Mouse (Mus musculus) ES-Bruce4 (cell line): Measurements from ENCODE around the gene Capzb. TPM values are rescaled to one million over a fixed set of nuclear protein-coding genes. Genes with fewer than 3 reads are reported as not detected.

Experiments
- H3K27ac ChIP-seq: 2 replicates; pipeline ENCODE4 v1.5.1; 2012; ENCODE audit warnings: low read length, inconsistent platforms; ENCODE audit not compliant: insufficient read depth
- H3K27me3 ChIP-seq: 2 replicates; pipeline ENCODE4 v1.6.1; 2012; ENCODE audit warnings: mild to moderate bottlenecking, low read length, inconsistent platforms; ENCODE audit not compliant: control insufficient read depth, poor library complexity, insufficient read depth, severe bottlenecking
- H3K36me3 ChIP-seq: 2 replicates; pipeline ENCODE4 v1.6.1; 2012; ENCODE audit warnings: inconsistent platforms, mild to moderate bottlenecking, low read length, moderate library complexity; ENCODE audit not compliant: control insufficient read depth, poor library complexity, insufficient read depth, severe bottlenecking
- H3K4me1 ChIP-seq: one replicate; pipeline ENCODE4 v1.8.1; 2011; ENCODE audit warnings: low read length; ENCODE audit not compliant: control insufficient read depth, insufficient read depth
- H3K4me3 ChIP-seq: 2 replicates; pipeline ENCODE4 v1.5.1; 2011; ENCODE audit warnings: low read depth, mild to moderate bottlenecking, low read length
- H3K9ac ChIP-seq: 2 replicates; pipeline ENCODE4 v1.6.1; 2012; ENCODE audit warnings: low read depth, mild to moderate bottlenecking, inconsistent platforms; ENCODE audit not compliant: poor library complexity, severe bottlenecking
- H3K9me3 ChIP-seq: replicated peaks from 2 replicates; pipeline ENCODE4 v1.6.1; 2012; ENCODE audit warnings: mild to moderate bottlenecking, low read length, inconsistent platforms; ENCODE audit not compliant: control insufficient read depth, poor library complexity, insufficient read depth, severe bottlenecking
- CTCF ChIP-seq: IDR thresholded peaks from one replicate; pipeline ENCODE4 v1.8.1; 2011; ENCODE audit warnings: low read depth, low read length
- EP300 ChIP-seq: IDR thresholded peaks from 2 replicates; pipeline ENCODE4 v1.6.1; 2011; ENCODE audit warnings: low read depth, low read length; ENCODE audit not compliant: insufficient read depth
- POLR2A ChIP-seq: IDR thresholded peaks from one replicate; pipeline ENCODE4 v1.8.1; 2011; ENCODE audit warnings: low read length; ENCODE audit not compliant: insufficient read depth
- polyA plus RNA-seq: library from polyadenylated mRNA; stranded (reverse); fragments of >200 nt; gene quantifications from 2 replicates; pipeline ENCODE4 v1.2.4, GENCODE M21; 2011; ENCODE audit warnings: low read depth; ENCODE audit not compliant: missing spikeins, insufficient read depth, insufficient read length

Gene Capzb
- polyA plus RNA-seq, 1 experiment, result 299 TPM

GRCm38 (mm10) chr4:139154576-139155307 is 38.0 kb upstream of the Capzb start:
- Histone ChIP-seq H3K4me1 (no peaks in the 10 kb centered on the region), H3K9ac (no peak overlapping the region), H3K27ac (no peak overlapping the region), H3K4me3 (no peak overlapping the region), H3K9me3 (no peaks in the 10 kb centered on the region; the same call in 1 of the 2 replicates), H3K36me3 (no peaks in the 10 kb centered on the region), H3K27me3 (no peaks in the 10 kb centered on the region)
- no peak for TF ChIP-seq CTCF
- no peak for TF ChIP-seq EP300
- TF ChIP-seq POLR2A, result no peak

DNA sequence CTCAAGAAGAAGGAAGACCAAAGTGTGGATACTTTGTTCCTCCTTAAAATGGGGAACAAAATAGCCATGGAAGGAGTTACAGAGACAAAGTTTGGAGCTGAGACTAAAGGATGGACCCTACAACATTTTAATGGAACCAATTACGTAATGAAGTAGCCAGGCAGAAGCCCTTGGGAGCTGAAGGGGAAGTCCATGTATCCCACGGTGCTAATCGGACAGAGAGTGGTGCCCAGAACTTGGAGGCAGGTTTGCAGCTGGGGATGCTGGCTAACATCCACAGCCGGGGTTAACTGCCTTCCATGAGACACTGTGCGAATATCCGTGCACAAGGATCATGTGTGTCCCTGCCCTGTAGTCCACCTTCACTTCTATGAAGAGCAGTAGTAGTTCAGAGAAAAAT is 36.2 kb upstream of the Capzb start:
- Histone ChIP-seq H3K9ac (no peak overlapping the region), H3K27ac (no peak overlapping the region), H3K4me3 (no peak overlapping the region), H3K36me3 (no peaks in the 10 kb centered on the region), H3K27me3 (no peaks in the 10 kb centered on the region), H3K9me3 (no peaks in the 10 kb centered on the region), H3K4me1 (no peaks in the 10 kb centered on the region)
- no peak for TF ChIP-seq POLR2A
- TF ChIP-seq EP300, result no peak
- no peak for TF ChIP-seq CTCF

DNA sequence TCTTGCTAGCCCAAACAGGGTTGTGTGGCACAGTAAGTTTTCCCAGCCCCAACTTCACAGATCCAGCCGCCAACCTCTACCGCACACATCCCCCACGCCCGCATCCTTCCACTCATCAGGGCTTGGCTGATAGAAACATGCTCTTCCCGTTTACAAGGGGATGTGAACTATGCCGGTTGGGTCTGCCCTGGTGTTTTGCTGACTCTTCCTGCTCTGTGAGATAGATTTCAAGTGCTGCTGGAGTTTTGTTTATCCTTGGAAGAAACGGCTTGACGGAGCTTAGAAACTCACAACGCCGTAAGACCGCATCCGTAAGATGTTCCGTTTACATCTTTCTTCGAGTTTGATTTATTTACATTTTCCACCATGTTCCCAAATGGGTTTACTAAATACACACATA is 34.3 kb upstream of the Capzb start:
- H3K9ac ChIP-seq, result no peak overlapping the region
- no peaks in the 10 kb centered on the region for H3K4me1 ChIP-seq
- no peaks in the 10 kb centered on the region for H3K27me3 ChIP-seq
- TF ChIP-seq CTCF (no peak), POLR2A (no peak), EP300 (no peak)
- H3K36me3 ChIP-seq, result no peaks in the 10 kb centered on the region
- no peaks in the 10 kb centered on the region for H3K9me3 ChIP-seq
- no peak overlapping the region for H3K27ac ChIP-seq
- no peak overlapping the region for H3K4me3 ChIP-seq

DNA sequence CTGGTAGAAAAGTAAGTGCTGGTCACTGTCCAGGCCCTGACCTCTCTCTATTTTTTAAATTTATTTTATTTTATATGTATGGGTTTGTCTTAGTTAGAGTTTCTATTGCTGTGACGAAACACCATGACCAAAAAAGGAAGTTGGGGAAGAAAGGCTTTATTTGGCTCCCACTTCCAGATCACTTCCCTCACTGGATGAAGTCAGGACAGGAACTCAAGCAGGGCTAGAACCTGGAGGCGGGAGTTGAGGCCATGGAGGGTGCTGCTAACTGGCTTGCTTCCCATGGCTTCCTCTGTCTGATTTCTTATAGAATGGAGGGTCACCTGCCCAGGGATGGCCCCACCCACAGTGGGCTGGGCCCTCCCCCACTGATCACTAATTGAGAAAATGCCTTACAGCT is 31.6 kb upstream of the Capzb start:
- no peaks in the 10 kb centered on the region for H3K36me3 ChIP-seq

GRCm38 (mm10) chr4:139164082-139164481 is 28.6 kb upstream of the Capzb start:
- no peaks in the 10 kb centered on the region for H3K4me1 ChIP-seq
- no peaks in the 10 kb centered on the region for H3K9me3 ChIP-seq
- no peaks in the 10 kb centered on the region for H3K36me3 ChIP-seq
- H3K27me3 ChIP-seq, result no peaks in the 10 kb centered on the region
- H3K9ac ChIP-seq, result no peak overlapping the region
- H3K4me3 ChIP-seq, result no peak overlapping the region
- H3K27ac ChIP-seq, result no peak overlapping the region
- TF ChIP-seq POLR2A (no peak), CTCF (no peak), EP300 (no peak)

More for the DNA sequence above, 31.6 kb upstream of the Capzb start:
- Histone ChIP-seq H3K27me3 (no peaks in the 10 kb centered on the region), H3K9me3 (no peaks in the 10 kb centered on the region), H3K4me3 (no peak overlapping the region), H3K27ac (no peak overlapping the region), H3K4me1 (no peaks in the 10 kb centered on the region), H3K9ac (no peak overlapping the region)
- TF ChIP-seq POLR2A (no peak), EP300 (no peak), CTCF (no peak)

DNA sequence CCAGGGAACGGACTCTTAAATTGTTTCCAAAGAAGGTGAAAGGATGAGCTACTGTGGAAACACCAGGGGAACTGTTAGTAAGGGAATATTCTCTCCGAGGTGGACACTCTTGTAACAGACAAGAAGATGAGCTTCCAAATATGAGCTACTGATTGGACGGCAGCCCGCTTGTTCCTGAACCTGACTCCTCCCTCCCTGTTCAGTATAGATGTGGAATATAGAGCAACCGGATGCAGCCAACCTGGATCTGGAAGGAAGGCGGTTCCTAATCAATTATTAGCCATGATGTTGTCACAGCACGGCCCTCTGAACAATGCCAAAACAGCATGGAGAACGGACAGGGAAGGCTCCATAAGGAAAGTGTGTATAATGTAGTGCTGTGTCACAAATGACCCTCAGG is 27.4 kb upstream of the Capzb start:
- Histone ChIP-seq H3K4me3 (no peak overlapping the region), H3K4me1 (no peaks in the 10 kb centered on the region), H3K36me3 (no peaks in the 10 kb centered on the region), H3K9me3 (no peaks in the 10 kb centered on the region), H3K9ac (no peak overlapping the region), H3K27me3 (no peaks in the 10 kb centered on the region), H3K27ac (no peak overlapping the region)
- TF ChIP-seq POLR2A, result no peak
- no peak for TF ChIP-seq EP300
- no peak for TF ChIP-seq CTCF
